Mouse (Mus musculus) megakaryocyte progenitor cell, adult 5-6 weeks (primary cell): Measurements from ENCODE around the gene Atad5. TPM values are rescaled to one million over a fixed set of nuclear protein-coding genes. Genes with fewer than 3 reads are reported as not detected.
"Not testable (repeated sequence)": the region's sequence is repeated elsewhere in the genome, so short reads cannot be mapped to it uniquely, and the experiment has no call there.

Experiments used
- ATAC-seq: replicated peaks from 2 replicates; pipeline ENCODE4 v1.8.0; 2016; ENCODE audit warnings: mild to moderate bottlenecking, moderate TSS enrichment, inconsistent platforms; ENCODE audit not compliant: poor library complexity
- total RNA-seq, 2 experiments: library from RNA; stranded (forward) in 1 of 2; stranded (reverse) in 1 of 2; fragments of 157-497, 149-512 nt in 1 of 2; fragments of 200-1000 nt in 1 of 2; gene quantifications; 2 replicates each; pipeline versions ENCODE4 v1.2.3 to v1.2.4; 2015 to 2017

Gene Atad5
- total RNA-seq (2015) (37.0 and 42.8 TPM in 2 replicates), total RNA-seq (2017) (28.2 and 42.1 TPM in 2 replicates)

DNA sequence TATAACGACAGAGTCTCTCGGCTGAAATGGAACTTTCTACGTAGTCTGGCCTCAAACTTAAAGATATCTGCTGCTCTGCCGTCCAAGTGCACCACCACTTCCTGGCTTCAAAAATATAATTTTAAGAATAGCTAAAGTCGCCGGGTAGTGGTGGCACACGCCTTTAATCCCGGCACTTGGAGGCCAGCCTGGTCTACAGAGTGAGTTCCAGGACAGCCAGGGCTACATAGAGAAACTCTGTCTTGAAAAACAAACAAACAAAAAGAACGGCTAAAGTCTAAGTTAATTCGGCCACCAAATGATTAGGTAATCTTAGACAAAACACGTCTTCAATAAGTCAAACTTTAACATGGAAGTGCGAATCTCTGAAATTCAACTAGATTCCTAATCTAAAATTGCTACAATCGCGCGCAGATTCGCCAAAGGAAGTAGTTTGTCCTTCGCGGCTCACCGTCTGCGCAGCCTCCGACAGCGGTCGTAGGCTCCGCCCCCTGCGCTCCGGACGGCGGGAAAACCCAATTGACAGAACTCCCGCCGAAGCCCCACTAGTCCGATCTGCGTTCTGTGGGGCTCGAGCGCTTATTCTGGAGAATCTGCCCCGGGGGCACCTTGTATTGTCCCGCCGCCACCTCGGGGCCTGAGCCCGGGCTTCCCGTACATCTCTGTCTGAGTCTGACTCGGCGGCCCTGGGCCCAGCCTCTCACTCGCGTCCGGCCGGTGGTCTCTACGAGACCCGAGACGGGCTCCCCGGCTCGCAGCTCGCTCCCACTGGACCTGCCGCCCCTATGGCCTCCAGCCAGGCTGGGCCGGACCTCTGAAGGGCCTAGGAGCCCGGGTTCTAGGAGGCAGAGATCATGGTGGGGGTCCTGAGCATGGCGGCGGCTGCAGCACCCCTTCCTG lies at the start of gene Atad5:
Gene Atad5, plus strand, starts transcription at position 484 of the 900 bp plus-strand sequence.
- ATAC-seq: peak; percentile 81

DNA sequence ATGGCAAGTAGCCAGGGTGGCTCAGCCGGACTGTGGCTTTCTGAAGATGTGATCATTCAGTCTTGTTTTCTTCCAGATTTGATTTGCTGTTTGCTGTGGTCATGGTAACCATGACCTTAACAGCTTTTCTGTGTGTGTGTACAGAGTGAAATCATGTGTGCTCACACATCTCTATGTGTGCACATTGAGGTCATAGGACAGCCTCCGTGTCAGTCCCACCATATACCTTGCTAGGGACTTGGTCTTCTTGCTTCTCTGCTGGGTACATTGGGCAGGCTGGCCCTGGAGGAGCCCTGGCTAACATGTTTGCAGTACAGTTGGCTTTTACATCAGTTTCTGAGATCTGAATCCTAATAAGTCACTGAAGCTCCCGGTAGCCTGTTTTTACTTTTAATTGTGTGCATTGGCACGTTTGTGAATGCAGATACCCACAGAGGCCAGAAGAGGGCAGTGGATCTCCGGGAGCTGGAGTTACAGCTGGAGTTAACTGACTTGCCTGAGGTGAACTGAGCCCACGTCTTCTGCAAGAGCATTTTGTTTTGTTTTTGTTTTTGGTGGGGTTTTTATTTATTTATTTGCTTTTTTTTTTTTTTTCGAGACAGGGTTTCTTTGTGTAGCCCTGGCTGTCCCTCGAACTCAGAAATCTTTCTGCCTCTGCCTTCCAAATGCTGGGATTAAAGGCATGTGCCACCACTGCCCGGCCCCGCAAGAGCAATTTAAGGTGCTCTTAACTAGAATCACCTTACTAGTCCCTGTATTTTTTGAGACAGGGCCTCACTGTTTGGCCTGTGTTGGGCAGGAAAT lies 46.4 kb upstream of the Atad5 start:
- ATAC-seq: peak; percentile 97

- 0 out of 2 replicates have a peak, but pooled peaks have one; percentile 6 for ATAC-seq
Measured at GRCm38 (mm10) chr11:80043419-80043817, 45.8 kb upstream of the Atad5 start.

DNA sequence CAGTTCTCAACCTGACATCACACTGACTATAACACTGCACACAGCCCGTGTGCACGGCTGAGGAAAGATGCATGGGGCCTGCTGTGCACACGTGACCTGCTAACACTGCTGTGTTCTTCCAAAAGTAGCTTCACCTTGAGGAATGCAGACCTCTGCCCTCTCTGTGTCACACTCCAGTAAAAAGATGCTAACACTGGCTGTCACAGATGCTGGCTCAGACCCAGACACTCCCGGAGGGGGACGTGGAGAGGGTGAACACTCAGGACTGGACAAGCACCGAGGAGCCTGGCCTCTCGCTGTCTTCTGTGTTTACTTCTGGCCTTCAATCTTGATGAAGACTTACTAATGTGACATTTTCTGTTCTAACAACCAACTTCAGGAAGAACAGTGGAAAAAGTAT lies 42.3 kb upstream of the Atad5 start:
- ATAC-seq: no peak

DNA sequence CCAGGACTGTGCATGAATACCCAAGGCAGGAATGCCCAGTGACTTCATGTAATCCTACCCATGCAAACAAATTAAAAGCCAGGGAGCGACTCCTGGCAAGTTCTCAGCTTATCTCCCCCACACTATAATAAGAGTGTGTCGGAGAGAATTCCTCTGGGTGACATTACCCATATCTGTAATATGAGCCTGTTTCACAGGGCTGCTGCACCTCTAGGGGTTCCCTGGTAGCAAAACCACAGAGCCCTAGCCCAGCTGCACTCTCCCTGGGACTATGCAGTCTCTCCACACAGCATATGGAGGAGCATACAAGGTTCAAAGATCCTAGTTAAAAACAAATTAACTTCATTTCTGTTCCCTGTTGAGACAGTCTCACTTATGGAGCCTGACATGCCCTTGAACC lies 39.1 kb upstream of the Atad5 start:
- no peak for ATAC-seq

GRCm38 (mm10) chr11:80052456-80052855 lies 36.7 kb upstream of the Atad5 start:
- no peak for ATAC-seq

DNA sequence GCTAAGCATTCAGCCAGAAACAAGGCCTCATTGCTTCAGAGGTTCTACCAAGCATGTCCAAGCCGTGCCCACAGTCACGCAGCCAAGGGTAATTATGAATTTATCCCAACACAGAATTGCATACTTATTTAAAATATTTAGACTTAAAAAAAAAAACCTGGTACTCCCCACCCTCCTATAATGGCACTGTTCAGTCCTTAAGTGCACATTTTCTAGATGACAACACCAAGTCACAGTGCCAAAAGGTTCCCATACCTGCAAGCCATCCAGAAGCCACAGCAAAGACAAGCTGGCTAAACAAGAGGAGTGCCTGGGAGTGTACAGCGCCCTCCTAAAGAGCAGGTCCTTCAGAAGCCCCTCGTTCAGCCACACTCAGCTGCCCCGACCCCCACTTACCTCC lies 36.0 kb upstream of the Atad5 start:
- no peak for ATAC-seq

- ATAC-seq: no peak
Measured at GRCm38 (mm10) chr11:80054659-80055058, 34.5 kb upstream of the Atad5 start.

DNA sequence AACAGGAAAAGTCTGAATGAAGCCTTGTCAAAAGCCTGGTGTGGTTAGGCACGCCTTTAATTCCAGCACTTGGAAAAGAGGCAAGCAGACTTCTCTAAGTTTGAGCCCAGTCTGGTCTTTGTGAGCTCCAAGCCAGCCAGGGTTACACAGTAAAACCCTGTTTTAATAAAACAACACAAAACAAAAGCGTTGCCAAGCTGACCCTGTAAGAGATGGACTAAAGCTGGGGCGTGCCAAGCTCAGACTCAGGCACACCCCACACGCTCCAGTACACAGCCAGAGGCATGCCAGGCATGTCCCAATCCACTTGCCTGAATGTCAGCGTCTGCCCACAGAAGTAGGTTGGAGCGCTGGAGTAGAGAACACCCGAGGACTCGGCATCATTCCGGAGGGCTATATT lies 33.1 kb upstream of the Atad5 start:
- ATAC-seq: no peak

GRCm38 (mm10) chr11:80062159-80062558 lies 27.0 kb upstream of the Atad5 start:
- no peak for ATAC-seq

- not testable (repeated sequence) for ATAC-seq
Measured at GRCm38 (mm10) chr11:80066373-80066772, 22.8 kb upstream of the Atad5 start.

- ATAC-seq: peak; percentile 81
Measured at GRCm38 (mm10) chr11:80067558-80067957, 21.6 kb upstream of the Atad5 start.

DNA sequence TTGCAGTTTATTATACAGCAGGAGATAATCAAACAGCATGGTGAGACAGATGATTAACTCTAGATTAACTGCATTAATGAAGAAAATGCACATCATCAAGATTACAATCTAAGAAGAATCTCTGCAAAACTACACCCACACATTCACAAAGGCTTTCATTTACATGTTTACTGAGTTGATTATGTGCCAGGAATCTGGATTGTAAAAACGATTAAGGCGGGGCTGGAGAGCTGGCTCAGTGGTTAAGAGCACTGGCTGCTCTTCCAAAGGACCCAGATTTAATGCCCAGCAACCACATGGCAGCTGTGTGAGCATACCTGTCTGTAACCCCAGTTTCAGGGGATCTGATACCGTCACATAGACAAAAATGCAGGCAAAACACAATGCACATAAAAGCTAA lies 19.4 kb upstream of the Atad5 start:
- ATAC-seq: no peak

DNA sequence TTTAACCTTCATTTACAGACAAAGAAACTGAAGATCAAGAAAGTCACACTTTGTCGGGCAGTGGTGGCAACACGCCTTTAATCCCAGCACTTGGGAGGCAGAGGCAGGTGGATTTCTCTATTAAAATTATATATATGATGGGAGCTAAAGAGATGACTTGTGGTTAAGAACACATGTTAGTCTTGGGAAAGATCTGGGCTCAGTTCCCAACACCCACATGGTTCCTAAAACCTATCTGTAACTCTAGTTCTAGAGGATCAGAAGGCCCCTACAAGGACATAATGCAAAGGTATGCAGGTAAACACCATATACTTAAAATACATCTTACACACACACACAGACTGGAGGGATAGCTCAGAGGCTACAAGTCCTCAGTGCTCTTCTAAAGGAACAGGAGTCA lies 18.2 kb upstream of the Atad5 start:
- ATAC-seq: no peak

DNA sequence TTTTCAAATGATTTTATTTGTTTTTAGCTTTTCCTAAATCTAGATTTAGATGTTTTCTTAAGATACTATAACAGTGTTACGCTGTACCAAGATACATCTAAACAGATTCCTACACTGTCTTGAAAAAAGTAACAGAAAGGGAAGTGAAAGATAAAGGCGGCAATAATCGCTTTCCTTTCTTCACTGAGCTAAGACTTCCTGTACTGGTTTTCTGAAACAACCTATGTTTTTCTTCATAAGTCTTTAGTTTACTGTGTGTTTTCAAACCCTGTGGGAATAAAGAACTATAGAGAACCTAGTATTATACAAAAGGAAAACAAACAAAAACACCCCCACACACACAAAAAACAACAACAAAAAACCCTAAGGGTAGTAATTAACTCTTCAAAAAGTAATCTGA lies 16.8 kb upstream of the Atad5 start:
- ATAC-seq: peak; percentile 24; the same call in 1 of the 2 replicates

- no peak for ATAC-seq
Measured at GRCm38 (mm10) chr11:80075608-80076277, 13.5 kb upstream of the Atad5 start.

GRCm38 (mm10) chr11:80077784-80078545 lies 11.2 kb upstream of the Atad5 start:
- ATAC-seq: no peak

GRCm38 (mm10) chr11:80078831-80079230 lies 10.4 kb upstream of the Atad5 start:
- no peak for ATAC-seq

DNA sequence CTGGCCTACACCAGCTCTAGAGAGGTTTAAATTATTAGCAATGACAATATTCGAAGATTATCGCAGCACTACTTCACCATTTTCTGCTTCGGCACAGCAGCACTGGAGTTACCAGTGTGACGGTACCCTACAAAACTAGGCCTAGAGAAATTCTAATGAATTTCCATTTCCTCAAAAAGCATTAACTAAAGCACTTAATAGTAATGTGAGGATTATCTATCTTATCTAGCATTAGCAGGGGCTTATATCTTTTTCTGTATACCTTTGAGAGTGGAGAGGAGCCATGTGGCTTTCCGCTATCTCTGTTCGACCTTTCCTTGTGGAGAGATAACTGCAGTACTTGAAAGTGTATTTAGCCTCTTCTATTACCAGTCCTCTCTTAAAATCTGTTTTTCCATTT lies 9.4 kb upstream of the Atad5 start:
- no peak for ATAC-seq

- no peak for ATAC-seq
Measured at GRCm38 (mm10) chr11:80080381-80080825, 8.8 kb upstream of the Atad5 start.
